Comparison of ENCODE assay signal across 8 mouse cellular contexts in the genomic region with DNA sequence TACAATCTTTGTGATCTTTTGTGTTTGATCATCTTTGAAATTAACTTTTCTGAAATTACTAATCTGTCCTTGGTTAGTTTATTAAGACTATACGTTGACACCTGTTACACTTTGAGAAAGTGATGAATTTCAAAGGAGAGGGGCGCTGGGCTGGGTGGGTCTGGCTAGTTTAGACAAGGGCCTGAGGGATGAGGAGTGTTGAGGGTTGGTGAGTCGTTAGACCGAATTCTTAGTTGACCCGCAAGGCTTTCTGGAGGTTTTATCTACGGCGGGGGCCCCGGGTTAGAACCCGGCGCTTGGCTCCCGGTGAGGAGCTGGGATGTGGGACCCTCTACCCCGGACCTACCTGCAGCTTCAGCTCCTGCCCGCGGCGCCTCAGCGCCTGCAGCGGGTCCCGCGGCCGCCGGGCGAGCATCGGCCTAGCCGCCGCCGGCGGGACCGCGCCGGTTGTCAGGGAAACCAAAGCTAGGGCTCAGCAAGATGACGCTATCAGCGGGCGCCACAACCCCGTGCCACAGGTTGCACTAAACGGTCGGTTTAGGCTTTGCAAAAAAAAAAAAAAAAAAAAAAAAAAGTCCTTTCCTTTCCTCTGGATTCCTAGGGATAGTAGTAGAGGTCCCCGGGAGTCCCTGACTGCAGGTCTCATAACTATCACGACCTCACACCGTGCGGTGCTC. TPM values are rescaled to one million over a fixed set of nuclear protein-coding genes. Genes with fewer than 3 reads are reported as not detected.
A peak's percentile ranks its signal among the peaks of the same experiment; 100 is the strongest.
DNase-seq lines count a peak whose midpoint lies in the region; ATAC-seq and TF ChIP-seq lines count a peak whose summit lies in the region.

Gene Nphp1, minus strand, starts transcription at position 458 of the 677 bp plus-strand sequence.

- H3K9ac ChIP-seq in ES-Bruce4 (ENCODE audit: low read depth, poor library complexity, severe bottlenecking) = peak within 1 kb of the TSS; percentile 72
- peak within 1 kb of the TSS; percentile 77 for H3K9ac ChIP-seq in forebrain, embryonic 14.5 days (ENCODE audit: low read length)
- peak within 1 kb of the TSS; percentile 64 for H3K9ac ChIP-seq in neural tube, embryonic 15.5 days (replicated peaks)

- no peaks in the 10 kb centered on the region for H3K27me3 ChIP-seq in ES-Bruce4 (ENCODE audit: control insufficient read depth, insufficient read depth, low read length, poor library complexity, severe bottlenecking)
- no peaks in the 10 kb centered on the region for H3K27me3 ChIP-seq in forebrain, embryonic 14.5 days (replicated peaks; ENCODE audit: control insufficient read depth, insufficient read depth, low read length)
- H3K27me3 ChIP-seq in neural tube, embryonic 15.5 days (replicated peaks) = no peaks in the 10 kb centered on the region

- TF ChIP-seq EP300 in ES-Bruce4 (IDR thresholded peaks at IDR 0.05; ENCODE audit: insufficient read depth, low read depth, low read length) = no peak

- TF ChIP-seq CTCF in ES-Bruce4 (IDR thresholded peaks at IDR 0.05; ENCODE audit: low read depth, low read length) = no peak

- peak within 1 kb of the TSS; percentile 74 for H3K4me2 ChIP-seq in forebrain, embryonic 14.5 days (ENCODE audit: low read length)
- peak within 1 kb of the TSS; percentile 71 for H3K4me2 ChIP-seq in neural tube, embryonic 15.5 days

- no peaks in the 10 kb centered on the region for H3K36me3 ChIP-seq in ES-Bruce4 (ENCODE audit: control insufficient read depth, insufficient read depth, low read length, poor library complexity, severe bottlenecking)
- no peaks in the 10 kb centered on the region for H3K36me3 ChIP-seq in forebrain, embryonic 14.5 days (ENCODE audit: control insufficient read depth, insufficient read depth, low read length)
- no peaks in the 10 kb centered on the region for H3K36me3 ChIP-seq in neural tube, embryonic 15.5 days

- WGBS in forebrain, embryonic 14.5 days = 1% methylated on average over 40 of the region's 40 CpGs
- WGBS in neural tube, embryonic 15.5 days = 0% methylated on average over 37 of the region's 40 CpGs

- ATAC-seq in cerebellum, adult (ENCODE audit: insufficient number of reproducible peaks, low FRiP score, low TSS enrichment) = peak; percentile 62
- peak; percentile 84 for ATAC-seq in forebrain, embryonic 14.5 days
- peak; percentile 73 for ATAC-seq in neural tube, embryonic 15.5 days (ENCODE audit: low FRiP score)

- peak; percentile 94 for DNase-seq in forebrain, embryonic 14.5 days (ENCODE audit: low spot score)
- DNase-seq in heart, postnatal 14 days = peak; percentile 86 to 91
- DNase-seq in layer of hippocampus, adult 11-12 months (ENCODE audit: low spot score) = peak; percentile 82
- peak; percentile 85 to 88 for DNase-seq in lung, adult 18-20 months
- DNase-seq in testis, postnatal 14 days (ENCODE audit: low spot score) = peak; percentile 90

- intact Hi-C loops in heart, postnatal 14 days (cut with DNase I) = no loop called here

- H3K9me3 ChIP-seq in ES-Bruce4 (replicated peaks; ENCODE audit: control insufficient read depth, insufficient read depth, low read length, poor library complexity, severe bottlenecking) = no peaks in the 10 kb centered on the region
- H3K9me3 ChIP-seq in forebrain, embryonic 14.5 days (replicated peaks; ENCODE audit: control insufficient read depth, low read length) = no peaks in the 10 kb centered on the region
- no peaks in the 10 kb centered on the region for H3K9me3 ChIP-seq in neural tube, embryonic 15.5 days (replicated peaks)

- H3K4me1 ChIP-seq in ES-Bruce4 (ENCODE audit: control insufficient read depth, insufficient read depth, low read length) = peaks cover 3% of the 10 kb centered on the region
- peaks cover 6% of the 10 kb centered on the region for H3K4me1 ChIP-seq in forebrain, embryonic 14.5 days (ENCODE audit: control insufficient read depth, insufficient read depth, low read length)
- H3K4me1 ChIP-seq in neural tube, embryonic 15.5 days = peaks cover 29% of the 10 kb centered on the region

- no peak for TF ChIP-seq POLR2A in ES-Bruce4 (IDR thresholded peaks at IDR 0.05; ENCODE audit: insufficient read depth, low read length)

- peak within 1 kb of the TSS; percentile 15; the same call in 1 of the 2 replicates for H3K27ac ChIP-seq in ES-Bruce4 (ENCODE audit: insufficient read depth, low read length)
- H3K27ac ChIP-seq in forebrain, embryonic 14.5 days (ENCODE audit: low read depth, low read length) = no peak within 1 kb of the TSS; the same call in 1 of the 2 replicates
- H3K27ac ChIP-seq in neural tube, embryonic 15.5 days (replicated peaks) = peak within 1 kb of the TSS; percentile 60

- peak within 1 kb of the TSS; percentile 78 for H3K4me3 ChIP-seq in ES-Bruce4 (ENCODE audit: low read depth, low read length)
- peak within 1 kb of the TSS; percentile 68 for H3K4me3 ChIP-seq in forebrain, embryonic 14.5 days (ENCODE audit: low read depth, low read length)
- peak within 1 kb of the TSS; percentile 65 for H3K4me3 ChIP-seq in neural tube, embryonic 15.5 days (replicated peaks)

RNA-seq across cellular contexts. Expression of gene Nphp1, which starts in this region (rescaled TPM):
- polyA plus RNA-seq in ES-Bruce4 (2011; ENCODE audit: insufficient read depth, insufficient read length, low read depth, missing spikeins) = 9.7 and 11.5 TPM in 2 replicates
- 13.7 and 18.2 TPM in 2 replicates for polyA plus RNA-seq in forebrain, embryonic 14.5 days (2014; fragmentation: Nextera tagmentation; extraction: Ambion mirVana)
- total RNA-seq in heart, postnatal 14 days (2021) = 1 to 10 TPM; 7.4 to 9.0 TPM
- polyA plus RNA-seq in neural tube, embryonic 15.5 days (2015; fragmentation: Nextera tagmentation; extraction: Ambion mirVana) = 11.8 and 16.9 TPM in 2 replicates
